Mouse (Mus musculus) right cerebral cortex, postnatal 14 days (tissue): Measurements from ENCODE around the gene Cep57.
"Not testable (repeated sequence)": the region's sequence is repeated elsewhere in the genome, so short reads cannot be mapped to it uniquely, and the experiment has no call there.

Experiments used
- DNase-seq: peaks from one replicate; pipeline ENCODE4 v3.0.0; 2022

Gene Cep57

GRCm38 (mm10) chr9:13790864-13791263 is 36.0 kb downstream of the Cep57 start:
- not testable (repeated sequence) for DNase-seq

DNA sequence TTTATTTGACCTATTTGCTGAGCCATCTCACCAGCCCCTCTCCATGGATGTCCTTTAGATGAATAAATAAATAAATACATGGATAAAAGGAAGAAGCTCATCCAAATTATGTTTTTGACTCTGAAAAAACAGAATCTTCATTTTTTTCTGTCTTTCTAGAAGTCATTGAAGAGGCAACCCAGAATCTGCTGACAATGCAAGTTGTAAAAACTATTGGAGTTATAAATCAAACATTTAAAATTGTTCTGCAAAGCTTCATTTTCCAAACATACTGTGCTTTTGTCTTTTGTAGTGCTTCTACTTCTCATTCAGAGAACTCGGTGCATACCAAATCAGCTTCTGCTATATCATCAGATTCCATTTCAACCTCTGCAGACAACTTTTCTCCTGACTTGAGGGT is 44.9 kb downstream of the Cep57 start:
- DNase-seq = no peak

DNA sequence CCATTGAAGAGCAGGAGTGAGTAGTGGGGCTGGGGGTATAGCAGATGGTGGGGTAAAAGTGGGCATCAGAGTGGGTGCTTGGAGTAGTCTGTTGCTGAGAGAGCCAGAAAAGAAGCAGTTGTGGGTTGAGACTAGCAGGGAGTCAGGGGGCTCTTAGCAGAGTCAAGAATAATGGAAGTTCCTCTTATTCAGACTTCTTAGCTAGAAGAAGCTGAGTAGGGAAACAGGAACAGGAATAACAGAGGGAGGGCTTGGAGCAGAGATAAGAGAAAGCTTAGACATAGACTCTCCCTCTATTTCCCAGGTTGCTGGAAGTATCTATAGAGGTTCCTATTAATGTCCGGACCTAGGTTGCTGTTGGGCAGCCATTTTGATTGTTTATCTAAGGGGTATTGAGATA is 52.2 kb downstream of the Cep57 start:
- no peak for DNase-seq

GRCm38 (mm10) chr9:13766570-13766969 is 60.3 kb downstream of the Cep57 start:
- no peak for DNase-seq

DNA sequence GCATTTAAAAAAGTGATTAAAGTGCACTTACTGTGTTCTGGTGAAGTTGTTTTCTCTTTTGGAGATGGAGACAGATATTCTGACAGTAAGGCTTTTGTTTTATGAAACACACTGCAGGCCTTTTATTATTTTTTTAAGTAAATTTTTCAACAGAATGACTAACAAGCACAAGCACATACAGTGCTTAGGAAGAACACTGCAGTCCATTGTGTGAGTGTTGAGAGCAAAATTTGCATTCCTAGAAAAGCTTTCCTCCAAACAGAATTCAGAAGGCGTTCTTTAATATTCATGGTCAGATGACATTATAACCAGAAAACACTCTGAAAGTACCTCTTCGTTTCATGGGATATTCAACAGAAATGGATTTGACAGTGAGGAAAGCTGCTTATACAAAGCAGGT is 61.3 kb downstream of the Cep57 start:
- DNase-seq = no peak

DNA sequence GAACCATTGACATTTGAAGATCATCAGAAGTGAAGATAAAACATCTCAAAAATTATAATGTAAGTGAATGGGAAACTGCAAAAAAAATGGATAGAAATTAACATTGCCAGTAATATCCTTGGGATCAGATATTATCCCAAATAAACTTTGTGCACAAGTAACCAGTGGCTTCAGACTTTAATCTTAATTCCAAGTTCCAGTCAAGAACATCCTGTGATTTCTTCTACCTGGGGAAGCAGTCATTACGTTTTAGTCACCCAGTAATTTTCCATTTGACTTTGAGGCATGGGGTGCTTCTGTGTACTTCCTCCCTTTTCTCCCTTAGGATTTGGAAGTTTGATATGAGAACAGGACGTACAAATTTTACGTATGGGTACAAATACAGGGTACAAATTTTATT is 66.5 kb downstream of the Cep57 start:
- DNase-seq = no peak
